Mouse (Mus musculus) lung, embryonic 16.5 days (tissue): ENCODE measurements around the gene Dio2. TPM values are rescaled to one million over a fixed set of nuclear protein-coding genes. Genes with fewer than 3 reads are reported as not detected.
A peak's percentile ranks its signal among the peaks of the same experiment; 100 is the strongest.

Experiments used
- ATAC-seq: fragments of 200-750 bp; cut with Nextera tagmentation; 2 replicates; pipeline ENCODE4 v1.8.0; 2017; ENCODE audit warnings: low read depth, mild to moderate bottlenecking, moderate library complexity
- H3K27ac ChIP-seq: fragments of 300-500 bp; sonication (generic); 2 replicates; pipeline ENCODE4 v1.5.1; 2014; ENCODE audit warnings: mild to moderate bottlenecking, control low read depth, low read length
- H3K27me3 ChIP-seq: fragments of 300-500 bp; sonication (generic); 2 replicates; pipeline ENCODE4 v1.6.1; 2014; ENCODE audit warnings: low read depth, low read length, mixed read lengths; ENCODE audit not compliant: control insufficient read depth, insufficient read depth
- H3K36me3 ChIP-seq: fragments of 300-500 bp; sonication (generic); 2 replicates; pipeline ENCODE4 v1.6.1; 2014; ENCODE audit warnings: low read length; ENCODE audit not compliant: control insufficient read depth, insufficient read depth
- H3K4me1 ChIP-seq: fragments of 300-500 bp; sonication (generic); replicated peaks from 2 replicates; pipeline ENCODE4 v1.6.1; 2014; ENCODE audit warnings: low read length, mixed read lengths; ENCODE audit not compliant: control insufficient read depth, insufficient read depth
- H3K4me2 ChIP-seq: fragments of 300-500 bp; sonication (generic); 2 replicates; pipeline ENCODE4 v1.6.1; 2014; ENCODE audit warnings: low read depth, low read length, control low read depth
- H3K4me3 ChIP-seq: fragments of 300-500 bp; sonication (generic); 2 replicates; pipeline ENCODE4 v1.5.1; 2014; ENCODE audit warnings: mild to moderate bottlenecking, low read length, control low read depth
- H3K9ac ChIP-seq: fragments of 300-500 bp; sonication (generic); 2 replicates; pipeline ENCODE4 v1.6.1; 2014; ENCODE audit warnings: low read length, control low read depth
- H3K9me3 ChIP-seq: fragments of 300-500 bp; sonication (generic); 2 replicates; pipeline ENCODE4 v1.6.1; 2016; ENCODE audit warnings: low read length; ENCODE audit not compliant: control insufficient read depth
- WGBS: fragments of 180-500 bp; shearing (Covaris S2); extraction: QIAGEN DNeasy Blood & Tissue Kit; methylation state at CpG from one replicate; pipeline ENCODE4 v1.1.7; 2014; 5-methylcytosine and 5-hydroxymethylcytosine counted together
- polyA plus RNA-seq: library from polyadenylated mRNA; unstranded; fragments of >200 nt; fragmentation: Nextera tagmentation; extraction: Ambion mirVana; gene quantifications from 2 replicates; pipeline ENCODE4 v1.2.1, GENCODE M21; 2015

The Dio2 gene
- polyA plus RNA-seq = 0.54 and 0.58 TPM in 2 replicates

DNA sequence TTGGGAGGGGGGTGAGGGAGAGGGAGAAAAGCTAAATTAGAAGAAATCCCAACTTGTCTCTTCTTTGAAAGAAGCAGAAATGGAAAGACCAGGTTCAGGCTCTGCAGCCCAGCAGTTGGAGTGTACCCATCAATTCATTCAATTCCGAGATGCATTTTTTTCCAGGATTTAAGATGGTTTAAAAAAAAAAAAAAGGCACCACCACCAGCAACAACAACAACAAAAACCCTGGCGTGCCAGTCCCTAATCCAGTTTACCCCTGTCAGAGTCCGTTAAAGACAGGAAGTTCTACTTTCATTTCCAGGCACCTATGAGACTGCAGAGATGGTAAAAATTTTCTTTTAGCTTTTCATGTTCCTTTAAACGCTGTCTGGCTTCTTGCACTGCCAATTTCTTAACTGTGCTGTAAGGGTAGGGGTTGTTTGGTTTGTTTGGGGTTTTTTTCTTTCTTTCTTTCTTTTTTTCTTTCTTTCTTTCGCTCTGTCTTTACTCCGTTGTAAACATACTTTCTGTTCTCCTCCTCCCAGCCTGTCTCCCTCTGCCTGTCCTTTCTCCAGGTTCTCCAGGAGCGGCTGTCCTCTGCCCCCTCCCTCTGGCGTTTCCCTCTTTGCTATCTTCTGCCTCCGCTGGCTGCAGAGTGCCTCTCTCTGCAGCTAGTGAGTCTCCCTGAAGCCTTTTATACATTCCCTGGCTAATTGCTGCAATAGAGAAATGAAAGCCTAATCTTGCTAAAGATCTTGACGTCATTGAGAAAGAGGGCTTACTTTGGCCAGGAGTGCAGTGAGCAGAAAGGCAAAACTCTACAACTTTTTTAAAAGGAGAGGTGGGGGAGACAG lies at the start of gene Dio2:
Gene Dio2, minus strand, starts transcription at position 51 of the 836 bp plus-strand sequence.
- H3K27ac ChIP-seq = no peak within 1 kb of the TSS
- peak within 1 kb of the TSS; percentile 39 for H3K4me3 ChIP-seq
- peak; percentile 61 for ATAC-seq
- WGBS = 13% methylated on average over 10 of the region's 10 CpGs
- no peaks in the 10 kb centered on the region for H3K4me1 ChIP-seq
- H3K4me2 ChIP-seq = peak within 1 kb of the TSS; percentile 44
- H3K9ac ChIP-seq = peak within 1 kb of the TSS; percentile 29
- no peaks in the 10 kb centered on the region for H3K9me3 ChIP-seq
- no peaks in the 10 kb centered on the region for H3K27me3 ChIP-seq
- no peaks in the 10 kb centered on the region for H3K36me3 ChIP-seq

DNA sequence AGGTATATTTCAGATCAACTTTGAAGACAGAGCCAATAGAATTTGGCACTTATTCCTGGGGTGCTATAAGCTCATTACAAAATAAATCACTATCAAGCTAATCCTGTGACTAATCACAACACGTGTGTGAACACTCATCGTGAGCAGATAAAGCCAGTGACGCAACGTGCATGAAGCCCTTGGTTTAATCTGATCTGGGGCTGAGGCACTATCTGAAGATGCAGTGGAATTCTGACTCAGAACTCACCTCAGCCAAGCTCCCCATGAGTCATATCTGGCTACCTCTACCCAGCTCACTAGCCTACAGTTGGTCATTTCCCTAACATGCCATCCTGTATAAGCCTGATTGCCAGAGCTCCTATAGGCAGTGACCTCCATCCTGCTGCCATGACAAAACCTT lies 43.2 kb upstream of the Dio2 start:
- no peaks in the 10 kb centered on the region for H3K36me3 ChIP-seq
- ATAC-seq = no peak
- H3K9ac ChIP-seq = no peak overlapping the region
- H3K9me3 ChIP-seq = no peaks in the 10 kb centered on the region
- no peak overlapping the region for H3K27ac ChIP-seq
- H3K4me3 ChIP-seq = no peak overlapping the region
- H3K4me1 ChIP-seq = no peaks in the 10 kb centered on the region
- H3K4me2 ChIP-seq = no peak overlapping the region
- WGBS = 63% methylated on average over 4 of the region's 4 CpGs
- no peaks in the 10 kb centered on the region for H3K27me3 ChIP-seq

DNA sequence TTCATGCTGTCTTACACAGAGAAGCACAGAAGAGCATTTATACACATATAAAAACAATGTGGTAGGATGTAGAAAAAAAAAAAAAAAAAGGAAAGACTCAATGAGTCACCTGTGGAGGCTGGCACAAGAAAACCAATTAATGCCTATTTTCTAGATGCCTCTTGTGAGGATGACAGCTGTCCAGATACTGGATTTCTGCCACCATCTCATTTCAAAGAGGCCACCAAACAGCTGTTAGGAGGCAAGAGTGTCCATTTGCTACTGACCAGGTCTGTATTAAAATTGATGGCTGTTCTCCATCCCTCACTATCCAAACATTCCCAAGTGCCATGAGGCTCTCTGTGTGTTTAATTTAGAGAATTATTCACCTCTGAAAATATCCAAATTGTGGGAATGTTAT lies 6.5 kb upstream of the Dio2 start:
- H3K36me3 ChIP-seq = no peaks in the 10 kb centered on the region
- no peaks in the 10 kb centered on the region for H3K27me3 ChIP-seq
- H3K9me3 ChIP-seq = no peaks in the 10 kb centered on the region
- H3K4me1 ChIP-seq = no peaks in the 10 kb centered on the region
- ATAC-seq = no peak
- H3K4me3 ChIP-seq = no peak overlapping the region
- no peak overlapping the region for H3K9ac ChIP-seq
- H3K27ac ChIP-seq = no peak overlapping the region
- no peak overlapping the region for H3K4me2 ChIP-seq

DNA sequence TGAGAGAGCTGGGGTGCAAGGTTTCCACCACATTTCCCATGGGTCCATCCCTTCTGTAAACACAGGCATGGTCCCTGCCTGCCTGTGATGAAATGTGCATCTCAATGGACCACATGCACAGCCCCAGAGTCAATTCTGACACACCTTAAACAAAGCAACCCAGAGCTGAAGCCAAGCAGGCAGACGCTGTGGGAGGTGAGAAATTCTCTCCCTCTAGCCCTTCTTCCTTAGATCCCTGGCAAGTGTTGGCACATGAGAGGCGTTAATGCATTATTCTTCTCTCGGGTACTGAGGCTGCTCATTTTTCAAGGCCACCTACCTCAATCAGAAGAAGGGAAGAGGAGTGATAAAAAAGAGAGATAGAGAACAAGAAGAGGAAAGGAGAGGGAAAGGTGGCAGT lies 5.4 kb upstream of the Dio2 start:
- Histone ChIP-seq H3K9ac (no peak overlapping the region), H3K4me3 (no peak overlapping the region), H3K27me3 (no peaks in the 10 kb centered on the region), H3K9me3 (no peaks in the 10 kb centered on the region), H3K36me3 (no peaks in the 10 kb centered on the region), H3K4me2 (no peak overlapping the region), H3K27ac (no peak overlapping the region), H3K4me1 (no peaks in the 10 kb centered on the region)
- 25% methylated on average over 3 of the region's 3 CpGs for WGBS
- ATAC-seq = no peak

DNA sequence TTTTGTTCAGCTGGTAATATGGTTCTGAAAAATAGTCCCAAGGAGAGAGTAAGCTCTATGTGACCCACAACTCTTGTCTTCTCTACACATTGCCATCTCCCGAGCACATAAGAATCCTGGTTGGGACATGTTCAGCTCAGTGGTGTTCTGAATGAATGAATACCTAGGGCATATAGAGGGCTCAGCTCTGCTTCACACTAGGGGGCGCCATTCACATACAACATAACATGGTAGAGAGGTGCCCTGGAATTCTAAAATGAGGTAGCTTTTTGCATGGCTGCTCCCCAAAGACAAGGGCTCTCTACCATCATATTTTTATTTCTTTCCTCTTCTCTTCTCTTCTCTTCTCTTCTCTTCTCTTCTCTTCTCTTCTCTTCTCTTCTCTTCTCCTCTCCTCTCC lies 2.2 kb upstream of the Dio2 start:
- Histone ChIP-seq H3K4me3 (no peak overlapping the region), H3K4me2 (no peak overlapping the region), H3K9ac (no peak overlapping the region), H3K27me3 (no peaks in the 10 kb centered on the region), H3K36me3 (no peaks in the 10 kb centered on the region), H3K9me3 (no peaks in the 10 kb centered on the region), H3K27ac (no peak overlapping the region), H3K4me1 (no peaks in the 10 kb centered on the region)
- ATAC-seq = peak; percentile 59; the same call in 1 of the 2 replicates
- 27% methylated on average over 2 of the region's 2 CpGs for WGBS

DNA sequence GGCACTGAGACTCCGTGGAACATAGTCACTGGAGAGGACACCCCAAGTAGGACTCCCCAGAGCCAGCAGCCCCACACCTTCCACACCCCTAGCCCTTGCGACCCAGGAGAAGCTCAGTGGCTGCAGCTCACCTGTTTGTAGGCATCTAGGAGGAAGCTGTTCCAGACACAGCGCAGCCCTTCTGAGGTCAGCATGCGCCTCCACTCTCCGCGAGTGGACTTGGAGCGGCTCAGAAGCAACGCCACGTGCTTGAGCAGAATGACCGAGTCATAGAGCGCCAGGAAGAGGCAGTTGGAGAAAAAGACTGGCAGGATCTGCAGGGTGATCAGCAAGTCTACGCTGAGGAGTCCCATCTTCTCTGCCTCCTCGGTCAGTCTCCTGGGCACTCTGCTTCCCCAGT lies 306 bp downstream of the Dio2 start:
- H3K36me3 ChIP-seq = no peaks in the 10 kb centered on the region
- H3K27me3 ChIP-seq = no peaks in the 10 kb centered on the region
- H3K9ac ChIP-seq = no peak overlapping the region
- no peaks in the 10 kb centered on the region for H3K4me1 ChIP-seq
- no peak overlapping the region for H3K27ac ChIP-seq
- ATAC-seq = no peak
- WGBS = 70% methylated on average over 13 of the region's 13 CpGs
- H3K4me2 ChIP-seq = peak overlapping the region; percentile 44
- no peaks in the 10 kb centered on the region for H3K9me3 ChIP-seq
- H3K4me3 ChIP-seq = peak overlapping the region; percentile 39

DNA sequence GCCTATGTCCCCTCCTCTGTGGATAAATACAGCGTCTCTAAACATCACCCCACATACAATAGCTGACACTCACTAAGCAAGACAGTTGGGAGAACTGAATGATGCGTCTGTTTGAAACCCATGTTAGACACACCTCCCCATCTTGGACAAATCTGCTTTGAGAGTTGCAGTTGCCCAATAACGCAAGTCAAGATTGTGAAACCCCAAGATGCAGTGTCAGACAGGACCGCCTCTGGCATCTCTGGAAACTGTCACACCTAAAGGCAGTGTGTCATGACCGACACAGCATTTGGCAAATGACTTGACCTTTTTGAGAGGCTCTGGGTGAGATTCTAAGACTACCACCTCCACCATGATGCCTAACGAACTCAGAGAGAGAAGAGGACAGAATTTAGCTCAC lies 2.8 kb downstream of the Dio2 start:
- H3K9ac ChIP-seq = no peak overlapping the region
- no peak; the same call in 1 of the 2 replicates for ATAC-seq
- no peaks in the 10 kb centered on the region for H3K9me3 ChIP-seq
- no peak overlapping the region for H3K27ac ChIP-seq
- H3K4me1 ChIP-seq = no peaks in the 10 kb centered on the region
- WGBS = 50% methylated on average over 6 of the region's 6 CpGs
- H3K4me2 ChIP-seq = no peak overlapping the region
- no peaks in the 10 kb centered on the region for H3K36me3 ChIP-seq
- no peaks in the 10 kb centered on the region for H3K27me3 ChIP-seq
- H3K4me3 ChIP-seq = no peak overlapping the region

DNA sequence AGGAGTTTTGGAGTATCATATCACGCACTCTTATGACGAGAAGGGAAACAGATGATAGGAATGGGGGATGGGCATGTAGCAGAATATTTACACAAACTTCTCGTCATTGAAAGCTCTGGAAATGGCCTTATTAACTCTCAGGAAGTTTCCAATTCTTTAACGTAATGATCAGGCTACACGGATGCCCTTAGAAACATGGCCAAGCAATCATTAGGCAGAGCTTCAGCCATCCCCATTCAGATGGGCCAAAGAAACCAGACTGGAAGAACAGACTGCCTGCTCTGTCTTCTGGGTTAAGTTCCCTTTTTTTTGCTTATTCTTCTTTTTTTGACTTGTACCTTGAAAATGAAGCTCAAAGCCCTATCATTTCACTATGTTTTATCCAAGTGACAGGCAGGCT lies 3.7 kb downstream of the Dio2 start:
- no peak overlapping the region for H3K4me3 ChIP-seq
- no peak overlapping the region for H3K27ac ChIP-seq
- 52% methylated on average over 5 of the region's 5 CpGs for WGBS
- H3K36me3 ChIP-seq = no peaks in the 10 kb centered on the region
- no peak overlapping the region for H3K4me2 ChIP-seq
- no peaks in the 10 kb centered on the region for H3K4me1 ChIP-seq
- H3K9ac ChIP-seq = no peak overlapping the region
- no peak for ATAC-seq
- no peaks in the 10 kb centered on the region for H3K9me3 ChIP-seq
- no peaks in the 10 kb centered on the region for H3K27me3 ChIP-seq

DNA sequence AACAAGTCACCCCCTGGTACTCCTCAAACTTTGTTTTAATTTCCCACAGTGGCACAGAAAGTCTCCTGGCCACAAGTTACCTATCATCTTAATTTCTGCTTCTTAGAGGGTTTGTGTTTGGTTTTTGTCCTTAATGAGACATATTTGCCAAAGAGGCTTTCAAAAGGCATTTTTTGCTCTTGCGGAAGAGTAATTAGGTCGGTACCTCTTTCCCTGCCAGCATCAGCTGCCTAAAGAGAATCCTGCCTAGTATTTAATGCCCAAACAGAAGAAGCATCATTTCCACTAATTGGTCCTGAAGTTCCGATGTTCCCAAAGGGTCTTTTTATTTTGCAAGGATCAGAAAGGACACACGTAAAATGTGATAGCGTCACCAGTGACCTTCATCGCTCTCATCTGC lies 4.5 kb downstream of the Dio2 start:
- Histone ChIP-seq H3K4me3 (no peak overlapping the region), H3K27me3 (no peaks in the 10 kb centered on the region), H3K9me3 (no peaks in the 10 kb centered on the region), H3K9ac (no peak overlapping the region), H3K27ac (no peak overlapping the region), H3K4me2 (no peak overlapping the region), H3K36me3 (no peaks in the 10 kb centered on the region), H3K4me1 (no peaks in the 10 kb centered on the region)
- ATAC-seq = no peak
- 88% methylated on average over 6 of the region's 6 CpGs for WGBS
